Comparison of ENCODE assay signal across 10 mouse cellular contexts in genomic region chr4:98107093-98107453, GRCm38 (mm10).
DNase-seq lines count a peak whose midpoint lies in the region; ATAC-seq lines count a peak whose summit lies in the region.
"Had no signal": no experiment of that assay in that cellular context is flagged by ENCODE, and none has a peak within 500 bp of the region (broad histone marks: within the 10 kb centered on the region; RNA-seq: fewer than 3 reads in every experiment).

No protein-coding gene starts in this region.

- no peaks in the 10 kb centered on the region for H3K27me3 ChIP-seq in heart, embryonic 13.5 days (replicated peaks)
- peaks cover 2% of the 10 kb centered on the region; the same call in 1 of the 2 replicates for H3K27me3 ChIP-seq in limb, embryonic 10.5 days (ENCODE audit: low read depth, poor library complexity, severe bottlenecking)

- peak overlapping the region; percentile 80 for H3K27ac ChIP-seq in heart, embryonic 13.5 days (replicated peaks)
- H3K27ac ChIP-seq in limb, embryonic 10.5 days, result peak overlapping the region; percentile 87

- H3K4me1 ChIP-seq in heart, embryonic 13.5 days, result peaks cover 65% of the 10 kb centered on the region
- H3K4me1 ChIP-seq in limb, embryonic 10.5 days, result peaks cover 77% of the 10 kb centered on the region

- peak overlapping the region; percentile 42; the same call in 1 of the 2 replicates for H3K9ac ChIP-seq in heart, embryonic 13.5 days

- H3K9me3 ChIP-seq in heart, embryonic 13.5 days, result no peaks in the 10 kb centered on the region
- no peaks in the 10 kb centered on the region for H3K9me3 ChIP-seq in limb, embryonic 10.5 days (replicated peaks)

- 32% methylated on average over 4 of the region's 4 CpGs for WGBS in heart, embryonic 13.5 days
- WGBS in limb, embryonic 10.5 days, result 4% methylated on average over 4 of the region's 4 CpGs

- no peak for ATAC-seq in heart, embryonic 13.5 days (ENCODE audit: extremely low read depth, insufficient number of reproducible peaks, low FRiP score, low TSS enrichment)

- H3K36me3 ChIP-seq in heart, embryonic 13.5 days, result peaks cover 10% of the 10 kb centered on the region
- H3K36me3 ChIP-seq in limb, embryonic 10.5 days, result no peaks in the 10 kb centered on the region

- H3K4me3 ChIP-seq in heart, embryonic 13.5 days, result no peak overlapping the region
- peak overlapping the region; percentile 28 for H3K4me3 ChIP-seq in limb, embryonic 10.5 days

- H3K4me2 ChIP-seq in heart, embryonic 13.5 days, result 0 out of 2 replicates have a peak overlapping the region, but pooled peaks have one; percentile 18

- no peak for DNase-seq in heart, postnatal 4 days
- peak; percentile 24 for DNase-seq in thymus, postnatal 25 days
- no peak for DNase-seq in thymus, postnatal 4 days
- no peak for DNase-seq in limb, embryonic 10.5 days (ENCODE audit: low spot score)
- DNase-seq in adrenal gland, adult 2 months, result no peak
- DNase-seq in ovary, postnatal 36 days (ENCODE audit: low spot score), result no peak
- DNase-seq in cerebellum, postnatal 10 days, result no peak
- DNase-seq: cerebellum, adult 8-10 months; layer of hippocampus, adult 9-11 months had no signal
